Mouse (Mus musculus) c-Kit-negative CD71-positive TER-119-positive erythroid progenitor cells, embryonic 14.5 days (primary cell): ENCODE measurements around the gene Sncg.

Experiments
- DNase-seq: peaks from one replicate; pipeline ENCODE4 v3.0.0-alpha.2; 2013; ENCODE audit warnings: low read depth, low spot score

Gene Sncg

DNA sequence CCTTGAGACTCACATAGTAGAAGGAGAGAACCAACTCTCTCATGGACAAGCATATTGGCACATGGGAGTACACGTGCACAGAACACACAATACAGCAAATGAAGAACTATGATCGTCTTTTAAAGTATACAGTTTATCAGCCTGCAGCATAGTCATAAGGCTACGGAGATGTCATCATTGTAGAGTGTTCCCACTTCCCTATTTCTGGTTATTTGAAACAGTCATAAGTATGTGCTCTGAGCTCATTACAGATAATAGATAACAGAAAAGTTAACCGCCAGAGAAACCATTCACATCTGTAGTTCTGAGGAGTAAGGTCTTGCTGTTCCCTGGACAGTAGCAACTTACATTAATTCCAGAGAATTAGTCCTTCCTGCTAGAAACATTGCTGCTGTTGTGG lies 31.5 kb downstream of the Sncg start:
- no peak for DNase-seq

DNA sequence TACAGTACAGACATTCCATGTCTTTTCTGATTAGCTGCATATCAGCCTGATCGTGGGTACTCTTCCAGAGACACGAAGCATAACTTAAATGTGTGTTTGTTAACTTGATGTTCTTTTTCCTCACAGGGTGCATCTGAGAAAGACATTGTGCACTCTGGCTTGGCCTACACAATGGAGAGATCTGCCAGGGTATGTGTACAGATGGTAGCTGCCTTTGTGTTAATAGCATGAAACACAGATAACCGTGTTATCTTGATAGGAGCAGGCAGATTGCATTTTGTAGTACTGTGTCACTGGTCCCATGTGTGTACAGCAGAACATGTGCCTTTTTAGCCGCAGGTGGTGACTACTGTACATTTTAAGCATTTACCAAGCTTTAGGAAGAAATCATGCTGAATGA lies 32.6 kb downstream of the Sncg start:
- DNase-seq, result no peak

DNA sequence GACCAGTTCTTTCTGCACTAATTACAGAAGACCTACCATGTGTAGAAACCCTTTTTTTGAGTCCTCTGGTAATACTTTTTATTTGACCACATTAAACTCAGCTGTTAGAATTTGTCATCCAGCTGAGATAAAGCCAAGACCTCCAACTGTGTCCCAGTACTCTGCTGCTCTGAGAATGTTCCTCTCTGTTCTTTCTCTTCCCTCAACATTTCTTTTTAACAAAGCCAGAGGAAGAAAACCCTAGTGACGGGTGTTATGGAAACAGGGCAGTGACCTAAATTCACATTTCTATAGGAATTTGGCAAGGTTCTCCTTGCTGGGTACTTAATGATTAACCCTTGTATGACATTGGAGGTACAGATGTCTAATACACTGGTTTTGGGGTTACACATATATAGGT lies 35.1 kb downstream of the Sncg start:
- no peak for DNase-seq

DNA sequence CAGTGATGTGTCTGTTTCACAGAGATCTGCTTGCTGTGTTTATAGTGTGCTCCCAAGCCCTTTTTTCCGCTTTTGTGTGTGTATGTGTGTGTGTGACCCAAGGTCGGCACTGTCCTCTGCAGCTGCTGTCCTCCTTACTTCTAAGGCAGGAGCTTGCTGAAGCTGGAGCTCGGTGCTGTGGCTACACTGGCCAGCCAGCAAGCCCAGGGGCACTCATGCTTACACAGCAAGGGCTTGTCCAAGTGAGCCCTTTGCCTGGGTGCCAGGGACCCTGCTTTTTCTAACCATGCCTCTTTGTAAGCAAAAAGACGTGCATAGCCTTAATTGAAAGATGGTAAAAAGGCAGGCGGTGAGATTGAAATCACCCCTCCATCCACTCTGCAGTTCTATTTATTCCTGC lies 42.1 kb downstream of the Sncg start:
- DNase-seq, result no peak

DNA sequence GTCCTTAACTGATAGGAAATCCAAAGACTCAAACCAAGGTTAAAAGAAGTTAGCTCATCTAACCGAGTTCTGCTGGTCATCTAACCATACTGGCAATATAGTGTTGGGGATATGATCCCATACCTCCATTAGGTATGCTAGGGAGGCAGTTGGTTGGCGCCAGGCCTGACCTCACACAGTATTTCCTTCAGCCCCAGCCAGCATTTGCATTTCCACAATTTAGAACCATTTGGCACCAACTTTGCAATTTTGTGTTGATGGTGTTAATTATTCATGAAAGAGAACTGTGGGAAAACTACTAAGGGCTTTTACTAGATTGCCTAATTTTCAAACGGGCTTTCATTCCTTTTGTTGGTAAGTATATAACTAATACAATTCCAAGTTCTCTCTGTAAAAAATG lies 42.7 kb downstream of the Sncg start:
- no peak for DNase-seq

DNA sequence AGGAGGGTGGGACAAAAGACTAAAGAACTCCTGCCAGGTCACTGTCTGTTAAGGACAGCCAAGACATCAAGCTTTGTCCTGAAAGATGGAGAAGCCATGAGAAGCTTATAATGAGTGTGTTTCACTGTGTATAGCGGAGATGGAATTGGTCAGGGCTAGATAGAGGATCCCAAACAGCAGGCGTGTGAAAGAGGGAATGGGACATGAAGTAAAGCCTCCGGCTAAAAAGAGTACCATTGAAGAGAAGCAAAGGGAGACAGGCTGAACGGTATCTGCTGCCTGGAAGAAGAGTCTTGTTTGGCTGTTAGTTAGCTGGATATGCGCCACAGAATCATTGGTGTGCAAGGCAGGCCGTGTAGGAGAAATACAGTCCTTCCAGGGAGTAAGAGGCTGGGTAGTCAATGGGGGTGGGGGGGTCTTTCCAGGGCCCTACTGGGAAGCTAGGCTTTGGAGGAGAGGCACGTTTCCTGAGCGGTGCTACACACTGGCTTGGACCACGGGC lies 43.9 kb downstream of the Sncg start:
- DNase-seq, result no peak

DNA sequence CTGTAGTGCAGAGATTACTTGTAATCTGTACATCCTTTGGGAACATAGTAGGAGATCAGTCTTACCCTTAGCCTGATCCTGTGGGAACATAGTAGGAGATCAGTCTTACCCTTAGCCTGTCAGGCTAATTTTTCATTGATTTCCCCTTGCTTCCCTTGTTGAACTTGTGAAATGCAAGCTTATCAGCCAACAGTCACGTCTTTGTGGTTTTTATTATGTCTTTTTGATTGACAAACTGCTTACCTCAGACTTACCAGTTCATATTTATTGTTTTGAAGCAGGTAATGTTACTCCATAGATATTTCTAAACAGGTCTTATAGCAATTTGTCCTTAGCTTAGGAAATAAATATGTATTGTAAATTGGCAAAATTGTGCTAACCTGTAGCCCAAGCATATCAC lies 47.0 kb downstream of the Sncg start:
- no peak for DNase-seq

DNA sequence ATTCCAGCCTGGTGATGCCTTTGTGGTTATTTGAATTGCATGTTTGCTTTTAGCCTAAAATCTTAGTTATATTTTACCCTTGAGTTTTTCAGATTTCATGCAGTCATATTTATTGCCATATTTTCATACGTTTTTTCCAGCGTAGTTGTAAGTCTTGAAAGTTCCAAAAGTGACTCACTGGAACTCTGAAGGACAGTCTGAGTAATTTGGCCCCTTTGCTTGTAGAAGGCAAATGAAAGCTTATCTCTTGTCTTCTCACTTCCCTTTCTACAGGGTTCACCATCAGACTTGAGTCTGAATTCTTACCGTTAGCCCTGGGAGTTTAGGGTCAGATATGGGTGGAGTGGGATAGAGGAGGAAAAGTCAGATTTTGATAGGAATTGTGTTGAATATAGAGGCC lies 48.0 kb downstream of the Sncg start:
- no peak for DNase-seq

DNA sequence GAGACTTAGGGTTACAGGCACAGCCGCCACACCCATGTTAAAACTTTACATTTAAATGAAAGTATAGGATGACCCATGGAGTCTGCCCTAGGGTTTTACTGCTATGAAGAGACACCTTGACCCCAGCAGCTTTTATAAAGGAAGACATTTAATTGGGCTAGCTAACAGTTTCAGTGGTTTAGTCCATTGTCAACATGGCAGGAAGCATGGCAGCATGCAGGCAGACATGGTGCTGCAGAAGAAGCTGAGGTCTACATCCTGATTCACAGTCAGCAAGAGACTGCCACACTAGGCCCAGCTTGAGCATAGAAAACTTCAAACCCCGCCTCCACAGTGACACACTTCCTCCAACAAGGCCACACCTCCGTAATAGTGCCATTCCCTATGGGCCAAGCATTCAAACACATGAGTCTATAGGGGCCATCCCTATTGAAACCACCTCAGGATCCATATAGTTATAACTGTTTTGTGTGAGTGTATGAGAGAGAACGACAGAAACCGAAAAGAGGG lies 51.0 kb downstream of the Sncg start:
- DNase-seq, result no peak
